Mouse (Mus musculus): ENCODE data around the gene Zdhhc11.
"Not testable (repeated sequence)": the region's sequence is repeated elsewhere in the genome, so short reads cannot be mapped to it uniquely, and the experiment has no call there.

Gene Zdhhc11

DNA sequence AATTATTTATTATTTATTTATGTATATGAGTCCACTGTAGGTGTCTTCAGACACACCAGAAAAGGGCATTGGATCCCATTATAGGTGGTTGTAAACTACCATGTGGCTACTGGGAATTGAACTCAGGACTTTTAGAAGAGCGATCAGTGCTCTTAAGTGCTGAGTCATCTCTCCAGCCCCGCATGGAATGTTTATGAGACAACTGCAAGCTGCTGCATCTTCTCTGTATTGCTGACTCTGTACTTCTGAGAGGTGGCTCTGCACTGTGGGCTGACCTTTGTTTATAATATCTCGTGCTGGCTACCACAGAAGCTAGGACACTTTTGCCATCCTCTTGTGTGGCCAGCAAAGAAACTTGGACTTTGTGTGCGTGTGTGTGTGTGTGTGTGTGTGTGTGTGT, 37.8 kb downstream of the Zdhhc11 start:
- no peak for DNase-seq (ENCODE audit: extremely low read depth, insufficient read length, low spot score)

DNA sequence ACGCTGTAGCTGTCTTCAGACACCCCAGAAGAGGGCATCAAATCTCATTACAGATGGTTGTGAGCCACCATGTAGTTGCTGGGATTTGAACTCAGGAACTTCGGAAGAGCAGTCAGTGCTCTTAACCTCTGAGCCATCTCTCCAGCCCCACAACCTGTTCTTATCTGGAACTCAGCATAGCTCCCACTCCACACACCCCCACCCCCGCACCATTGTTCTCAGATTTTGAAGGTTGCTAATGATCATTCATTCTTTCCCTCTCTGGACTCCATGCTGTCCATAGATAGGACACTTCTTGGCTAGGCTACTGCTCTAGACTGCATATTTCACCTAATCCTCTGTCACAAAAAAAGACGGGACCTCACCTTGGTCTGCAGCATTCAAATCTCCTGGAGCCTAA, 43.2 kb downstream of the Zdhhc11 start:
- not testable (repeated sequence) for DNase-seq (ENCODE audit: extremely low read depth, insufficient read length, low spot score)

DNA sequence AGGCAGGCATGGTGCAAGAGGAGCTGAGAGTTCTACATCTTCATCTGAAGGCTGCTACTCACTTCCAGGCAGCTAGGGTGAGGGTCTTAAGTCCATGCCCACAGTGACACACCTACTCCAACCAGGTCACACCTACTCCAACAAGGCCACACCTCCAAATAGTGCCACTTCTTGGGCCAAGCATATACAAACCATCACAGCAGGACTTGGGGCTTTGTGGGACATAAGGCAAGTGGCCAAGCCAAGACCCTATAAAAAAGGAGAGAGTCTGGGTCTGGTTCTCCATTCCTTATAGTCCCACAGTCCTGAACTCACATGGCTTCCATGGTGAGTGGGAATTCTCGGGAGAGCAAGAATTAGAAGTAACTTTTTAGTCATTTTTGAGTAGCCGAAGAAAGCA, 44.6 kb downstream of the Zdhhc11 start:
- DNase-seq (ENCODE audit: extremely low read depth, insufficient read length, low spot score) = not testable (repeated sequence)

DNA sequence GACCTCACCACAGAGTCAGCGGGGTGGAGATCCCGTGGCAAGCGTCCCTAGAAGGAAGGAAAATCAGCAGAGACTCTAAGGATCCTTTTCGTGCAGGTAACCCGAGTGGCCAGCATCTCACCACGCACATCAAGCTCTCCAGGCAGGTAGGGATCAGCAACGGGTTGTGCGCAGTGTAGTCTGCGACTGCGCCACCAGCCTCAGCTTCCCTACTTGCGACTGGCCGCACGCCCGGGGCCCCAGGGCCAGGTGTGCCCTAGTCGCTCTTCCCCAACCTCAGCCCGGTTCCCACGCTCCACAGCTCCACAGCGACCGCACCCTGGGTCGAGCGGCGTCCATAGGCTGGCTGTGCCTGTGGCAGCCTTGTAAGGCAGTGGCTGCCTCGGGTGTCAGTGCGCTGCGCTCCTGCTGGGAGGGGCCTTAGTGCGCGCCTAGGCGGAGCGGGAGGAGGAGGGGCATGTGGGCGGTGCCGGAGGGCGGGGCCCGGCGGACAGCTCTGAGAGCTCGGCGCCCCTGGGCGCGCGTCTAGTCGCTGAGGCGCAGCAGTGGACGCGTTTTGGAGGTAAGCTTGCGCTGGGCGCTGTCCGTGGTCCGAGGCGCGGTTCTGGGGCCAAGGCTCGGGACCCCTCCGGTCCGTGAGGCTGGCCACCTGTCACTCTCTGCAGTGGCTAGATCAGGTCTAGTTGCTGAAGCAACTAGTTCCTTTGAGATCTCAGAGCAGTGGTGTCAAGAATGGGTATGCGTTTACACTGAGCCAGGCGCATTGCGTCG, 45.5 kb downstream of the Zdhhc11 start, which contains the start of gene Tppp:
Gene Tppp, plus strand, starts transcription at position 460 of the 771 bp plus-strand sequence.
- peak; percentile 9 for DNase-seq (ENCODE audit: extremely low read depth, insufficient read length, low spot score)

DNA sequence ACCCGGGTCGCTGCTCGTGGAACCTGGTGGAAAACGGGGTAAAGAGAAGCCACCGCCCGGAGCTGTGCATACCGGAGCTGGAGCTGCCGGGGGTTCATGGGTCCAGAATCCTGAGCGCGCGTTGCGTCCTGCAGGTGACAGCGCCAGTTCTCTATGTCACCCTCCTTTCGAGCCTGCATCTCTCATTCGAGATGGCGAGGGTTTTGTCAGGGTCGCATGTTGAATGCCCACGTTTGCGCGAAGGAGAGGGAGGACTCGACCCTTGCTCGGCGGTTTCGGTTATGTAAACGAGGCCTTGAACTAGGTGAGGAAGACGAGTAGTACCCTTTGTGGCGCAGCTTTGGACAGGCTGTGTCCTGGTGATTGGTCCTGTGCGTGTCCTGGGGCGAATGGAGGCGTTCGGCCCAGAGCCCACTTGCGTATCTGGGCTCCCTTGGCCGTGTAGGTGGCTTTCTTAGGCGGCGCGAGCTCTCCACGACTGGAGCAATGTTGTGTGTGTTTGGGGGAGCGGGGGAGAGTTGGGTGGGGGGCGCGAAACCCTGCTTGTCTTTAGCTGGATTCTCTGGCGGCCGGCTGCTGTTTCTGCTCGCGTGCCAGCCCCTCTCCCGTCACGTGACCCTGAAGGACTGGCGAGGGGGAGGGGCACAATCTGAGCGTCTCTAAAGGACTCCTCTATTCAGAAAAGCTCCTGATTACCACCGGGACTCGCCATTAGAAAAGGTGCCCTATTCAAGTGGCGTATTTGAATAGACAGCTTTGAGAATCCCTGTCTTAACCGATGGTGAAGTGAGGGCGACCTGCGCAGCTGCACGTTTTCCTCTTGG, 46.4 kb downstream of the Zdhhc11 start:
- no peak for DNase-seq (ENCODE audit: extremely low read depth, insufficient read length, low spot score)

DNA sequence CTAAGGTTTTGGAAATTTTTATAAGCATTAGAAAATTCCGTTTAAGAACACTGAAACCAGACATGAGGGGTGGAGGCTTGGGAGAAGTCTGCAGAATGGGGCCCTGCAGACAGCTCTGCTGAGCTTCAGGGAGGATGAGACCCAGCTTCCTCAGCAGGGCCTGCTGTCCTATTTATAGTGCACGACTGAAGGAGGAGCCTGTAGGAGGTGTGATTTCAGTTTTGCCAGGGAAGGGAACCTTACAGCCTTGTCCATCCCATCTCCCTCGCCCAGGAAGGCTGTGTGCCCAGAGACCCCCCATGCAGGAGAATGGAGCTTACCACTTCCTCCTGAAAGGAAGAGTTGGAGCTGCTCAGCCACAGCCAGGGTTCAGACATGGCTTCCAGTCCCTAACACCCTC, 47.0 kb downstream of the Zdhhc11 start:
- DNase-seq (ENCODE audit: extremely low read depth, insufficient read length, low spot score) = no peak

DNA sequence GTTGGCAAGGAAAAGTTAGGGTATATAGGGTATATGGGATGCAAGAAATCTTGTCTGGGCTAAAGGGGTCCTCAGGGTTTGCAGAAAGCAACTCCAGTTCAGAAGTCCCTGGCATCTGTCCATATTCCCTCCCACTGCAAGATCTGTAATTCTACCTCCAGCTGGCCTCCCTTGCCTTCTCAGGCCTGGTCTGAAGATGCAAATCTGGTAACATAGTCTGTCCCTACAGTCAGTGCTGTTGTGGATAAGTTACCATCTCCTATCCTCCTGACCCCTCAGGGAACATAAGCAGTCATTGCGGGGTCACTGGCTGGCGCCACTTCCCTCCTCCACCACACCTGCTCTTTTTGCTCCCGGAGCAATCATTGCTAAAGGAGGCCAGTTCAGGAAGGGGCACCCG, 52.3 kb downstream of the Zdhhc11 start:
- DNase-seq (ENCODE audit: extremely low read depth, insufficient read length, low spot score) = no peak

DNA sequence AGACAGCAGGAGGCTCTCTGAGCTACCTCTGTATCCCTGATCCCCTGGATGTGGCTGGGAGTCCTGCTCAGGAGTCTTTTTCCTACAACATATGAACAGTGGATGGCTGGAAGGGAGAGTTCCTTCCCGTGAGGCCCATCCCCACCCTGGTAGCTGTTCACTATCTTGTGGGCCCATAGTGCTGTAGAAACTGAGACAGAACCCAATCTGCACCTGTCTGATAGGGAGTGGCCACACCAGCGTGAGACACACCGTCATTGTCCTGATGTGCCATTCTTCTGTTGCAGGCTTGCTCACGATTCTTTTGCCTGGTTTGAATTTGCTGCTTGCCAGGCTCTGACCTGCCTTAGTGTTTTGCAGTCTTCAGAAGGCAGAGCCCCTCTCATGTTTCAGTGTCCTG, 53.8 kb downstream of the Zdhhc11 start:
- no peak for DNase-seq (ENCODE audit: extremely low read depth, insufficient read length, low spot score)

DNA sequence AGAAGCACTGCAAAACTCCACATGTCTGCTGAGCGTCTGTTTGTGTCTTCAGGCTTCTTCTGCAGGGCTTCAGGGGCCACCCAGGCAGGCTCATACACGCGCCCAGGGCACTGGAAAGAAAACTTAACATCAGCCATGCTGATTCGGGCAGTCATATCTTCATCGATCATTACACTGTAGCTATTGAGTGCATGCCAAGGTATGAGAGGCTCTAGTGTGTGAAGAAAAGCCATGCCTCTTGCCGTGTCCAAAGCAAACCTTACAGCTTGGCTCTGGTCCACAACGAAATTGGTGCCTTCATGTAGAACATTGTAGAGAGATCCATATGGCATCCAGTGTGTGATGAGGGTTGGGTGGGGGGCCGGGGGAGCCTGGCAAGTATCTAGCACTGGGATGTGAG, 55.4 kb downstream of the Zdhhc11 start:
- not testable (repeated sequence) for DNase-seq (ENCODE audit: extremely low read depth, insufficient read length, low spot score)

DNA sequence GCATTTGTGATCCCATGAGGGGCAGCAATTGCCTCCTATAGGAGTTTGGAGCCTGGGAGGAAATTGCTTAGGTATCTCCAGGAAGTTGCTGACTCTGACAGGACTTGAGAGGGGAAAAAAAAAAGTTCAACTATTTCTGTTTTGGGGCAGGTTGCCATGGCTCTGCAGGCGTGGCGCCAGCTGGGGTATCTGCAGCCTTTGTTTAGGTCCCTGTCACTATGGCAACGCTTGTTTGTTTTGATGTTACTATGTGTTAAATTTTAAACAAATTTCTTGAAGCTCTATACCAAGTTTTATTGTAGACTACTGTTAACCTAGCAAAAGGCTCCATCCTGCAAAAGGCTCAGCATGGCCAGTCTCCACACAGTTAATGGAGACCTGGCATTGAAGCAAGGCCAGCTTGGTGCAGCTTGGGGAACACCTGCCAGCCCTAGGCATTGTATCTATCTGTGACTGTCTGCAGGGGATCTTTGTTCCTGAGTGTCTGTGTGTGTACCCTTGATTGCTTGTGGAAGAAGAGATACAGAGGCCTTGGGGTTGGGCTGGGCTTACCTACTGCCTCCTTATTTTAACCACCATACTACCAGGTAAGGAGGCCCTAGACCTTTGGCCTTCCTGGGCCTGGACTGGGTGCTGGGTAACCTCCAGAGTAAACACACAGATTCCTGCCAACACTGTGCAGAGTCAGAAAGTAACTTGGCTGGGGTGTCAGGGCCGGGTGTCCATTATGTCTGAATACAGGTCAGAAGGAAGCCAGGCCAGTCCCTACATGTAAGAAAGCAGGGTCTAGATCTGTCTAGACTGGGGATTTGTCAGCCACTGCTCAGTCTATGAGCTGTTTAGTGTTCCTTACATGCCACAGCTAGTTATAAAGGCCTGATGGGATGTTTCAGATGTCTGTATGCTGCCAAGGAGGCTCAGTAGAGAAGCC, 61.8 kb downstream of the Zdhhc11 start:
- no peak for DNase-seq (ENCODE audit: extremely low read depth, insufficient read length, low spot score)

DNA sequence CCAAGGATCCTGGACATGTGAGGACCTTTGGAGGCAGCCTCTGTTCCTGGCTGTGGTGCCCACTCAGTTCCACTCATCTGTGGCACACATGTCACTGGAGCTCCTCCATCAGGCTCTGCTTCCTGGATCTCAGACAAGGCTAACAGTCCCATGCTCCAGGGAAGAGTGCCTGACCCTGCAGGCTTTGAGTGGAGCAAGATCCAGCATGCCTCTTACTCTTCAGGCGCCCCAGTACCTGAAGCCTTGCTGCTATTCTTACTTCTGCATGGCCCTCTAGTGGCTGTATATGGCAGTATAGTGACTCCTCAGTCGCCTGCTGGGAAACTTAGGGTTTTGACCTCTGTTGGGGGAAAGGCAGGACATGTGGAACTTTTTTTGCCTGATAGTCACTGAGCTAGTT, 62.6 kb downstream of the Zdhhc11 start:
- no peak for DNase-seq (ENCODE audit: extremely low read depth, insufficient read length, low spot score)

DNA sequence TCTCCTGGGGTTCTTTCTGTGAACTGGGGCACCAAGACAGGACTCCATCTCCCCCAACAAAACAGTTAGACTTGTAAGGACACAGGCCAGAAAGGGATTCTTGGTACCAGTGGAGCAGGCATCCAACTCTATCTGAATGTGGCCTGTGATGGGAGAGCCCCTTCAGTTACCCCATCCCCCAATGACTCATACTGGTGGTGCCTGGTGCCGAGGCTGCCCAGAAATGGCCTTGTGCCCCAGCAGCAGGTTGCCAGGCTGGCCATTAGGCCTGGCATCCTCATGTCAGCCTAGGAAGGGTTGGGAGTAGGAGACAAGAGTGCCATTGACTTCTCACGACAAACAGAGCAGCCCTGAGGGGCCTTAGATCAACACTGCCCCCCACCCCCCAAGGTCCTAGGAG, 64.5 kb downstream of the Zdhhc11 start:
- no peak for DNase-seq (ENCODE audit: extremely low read depth, insufficient read length, low spot score)

DNA sequence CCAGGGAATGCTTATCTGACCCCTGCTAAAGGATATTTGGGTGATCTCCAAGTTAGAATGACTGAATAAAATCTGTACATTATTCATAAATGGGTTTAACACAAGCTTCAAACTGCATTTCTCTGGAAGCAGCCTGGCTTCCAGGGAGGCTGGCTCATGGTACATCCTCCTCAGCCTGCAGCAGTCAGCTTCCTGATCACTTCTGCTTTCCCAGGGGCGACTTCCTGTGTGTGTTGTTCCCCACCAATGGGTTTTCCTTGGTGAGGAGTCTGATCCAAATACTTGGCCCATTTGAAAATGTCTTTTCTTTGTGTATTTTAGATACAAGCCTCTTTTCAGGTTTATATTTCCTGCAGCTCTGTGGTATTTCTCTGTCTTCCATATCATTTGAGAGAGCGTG, 65.4 kb downstream of the Zdhhc11 start:
- DNase-seq (ENCODE audit: extremely low read depth, insufficient read length, low spot score) = no peak

DNA sequence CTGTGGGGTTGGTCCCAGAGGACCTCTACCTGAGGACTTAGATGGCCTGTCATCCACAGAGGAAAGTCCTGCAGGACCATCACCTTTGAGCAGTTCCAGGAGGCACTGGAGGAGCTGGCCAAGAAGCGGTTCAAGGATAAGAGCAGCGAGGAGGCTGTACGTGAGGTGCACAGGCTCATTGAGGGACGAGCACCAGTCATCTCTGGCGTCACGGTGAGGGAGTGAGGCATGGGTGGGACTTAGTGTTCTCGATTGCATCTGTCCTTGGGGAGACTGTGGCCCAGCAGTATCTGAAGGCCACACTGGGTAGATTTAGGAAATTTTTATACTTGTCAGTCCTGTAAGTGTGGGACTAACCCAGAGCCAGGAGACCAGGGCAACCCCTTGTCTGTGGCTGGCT, 67.0 kb downstream of the Zdhhc11 start:
- DNase-seq (ENCODE audit: extremely low read depth, insufficient read length, low spot score) = no peak

DNA sequence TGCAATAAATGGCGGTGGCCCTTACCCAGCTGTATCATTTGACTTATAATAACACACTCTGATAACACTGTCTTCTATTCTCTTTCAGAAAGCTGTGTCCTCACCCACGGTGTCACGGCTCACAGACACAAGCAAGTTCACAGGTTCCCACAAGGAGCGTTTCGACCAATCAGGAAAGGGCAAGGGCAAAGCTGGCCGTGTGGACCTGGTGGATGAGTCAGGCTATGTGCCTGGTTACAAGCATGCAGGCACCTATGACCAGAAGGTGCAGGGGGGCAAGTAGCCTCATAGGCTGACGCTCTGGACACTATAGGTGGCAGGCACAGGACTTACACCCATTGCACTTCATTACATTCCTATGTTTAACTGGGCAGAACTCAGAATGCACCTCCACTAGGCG, 67.5 kb downstream of the Zdhhc11 start:
- no peak for DNase-seq (ENCODE audit: extremely low read depth, insufficient read length, low spot score)

DNA sequence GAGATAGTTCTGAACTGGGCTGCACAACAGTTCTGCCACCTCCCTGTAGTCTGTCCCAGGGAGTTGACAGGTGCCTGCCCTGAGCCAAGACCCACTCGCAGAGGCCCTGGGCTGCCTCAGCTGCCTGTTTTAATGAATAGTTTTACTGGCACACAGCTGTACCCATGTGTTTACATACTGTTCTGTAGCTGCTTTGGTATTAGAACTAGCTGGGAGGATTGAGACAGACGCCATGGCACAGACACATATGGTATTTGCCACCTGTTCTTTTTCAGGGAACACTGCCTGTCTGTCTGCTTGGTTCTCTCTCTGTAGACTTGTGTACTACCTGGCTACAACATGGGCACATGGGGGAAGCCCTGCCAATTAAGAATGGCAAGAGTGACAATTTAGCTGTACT, 71.1 kb downstream of the Zdhhc11 start:
- no peak for DNase-seq (ENCODE audit: extremely low read depth, insufficient read length, low spot score)

DNA sequence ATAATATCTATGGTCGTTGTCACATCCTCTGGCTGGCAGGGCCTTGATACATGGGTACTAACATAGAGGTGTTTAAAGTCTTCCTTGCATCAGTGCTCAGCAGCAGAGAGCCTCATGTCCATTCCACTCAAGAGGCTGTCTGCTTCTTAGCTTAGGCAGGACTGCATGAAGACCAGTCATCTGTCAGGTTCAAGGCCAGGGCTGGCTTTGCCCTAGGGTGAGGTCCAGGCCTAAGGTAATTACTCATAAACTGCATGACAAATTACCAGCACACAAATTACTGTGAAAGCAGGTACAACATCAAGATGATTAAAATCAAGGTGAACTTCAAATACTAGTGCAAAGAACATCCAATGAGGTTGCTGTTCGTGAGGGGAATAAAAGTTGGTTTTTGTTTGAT, 72.1 kb downstream of the Zdhhc11 start:
- no peak for DNase-seq (ENCODE audit: extremely low read depth, insufficient read length, low spot score)

DNA sequence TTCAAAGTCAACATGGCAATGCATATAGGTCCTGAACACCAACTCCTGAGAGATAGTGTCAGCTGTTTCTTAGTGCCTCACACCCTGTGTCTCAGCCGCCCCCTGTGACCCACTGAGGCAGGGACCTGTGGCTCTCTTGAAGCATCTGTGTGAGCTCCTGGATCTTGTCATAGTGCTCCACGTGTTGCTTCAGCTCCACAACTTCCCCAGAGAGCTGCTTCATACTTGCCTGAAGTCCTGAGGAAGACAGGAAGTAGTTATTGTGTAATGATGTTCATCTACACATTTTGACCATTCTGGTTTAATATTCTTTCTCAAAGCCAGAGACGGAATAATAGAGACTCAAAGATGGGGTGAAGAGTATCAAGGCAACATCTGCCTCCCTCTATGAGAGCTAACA, 76.3 kb downstream of the Zdhhc11 start:
- DNase-seq (ENCODE audit: extremely low read depth, insufficient read length, low spot score) = no peak

Data from 3134 (cell line).